Mouse (Mus musculus) heart, postnatal 4 days (tissue): ENCODE data around the gene Arpc4. TPM values are rescaled to one million over a fixed set of nuclear protein-coding genes. Genes with fewer than 3 reads are reported as not detected.
"Not testable (repeated sequence)": the region's sequence is repeated elsewhere in the genome, so short reads cannot be mapped to it uniquely, and the experiment has no call there.

ENCODE experiments used
- DNase-seq: peaks from one replicate; pipeline ENCODE4 v3.0.0; 2021
- total RNA-seq, 2 experiments: library from RNA; stranded (reverse); gene quantifications; 2 replicates each; pipeline ENCODE4 v1.2.3; 2021

Gene Arpc4
- total RNA-seq = 100 to 1,000 TPM; 142 to 143 TPM

GRCm38 (mm10) chr6:113377496-113378385, at the start of gene Arpc4, which contains the start of gene Tada3:
Arpc4 (plus strand) TSS chr6:113378115.
Tada3 (minus strand) TSS chr6:113377883.
- DNase-seq = peak; percentile 94

- no peak for DNase-seq
These were observed 48.5 kb upstream of the Arpc4 start for GRCm38 (mm10) chr6:113329396-113329795.

GRCm38 (mm10) chr6:113330547-113330946, 47.4 kb upstream of the Arpc4 start:
- DNase-seq = no peak

DNA sequence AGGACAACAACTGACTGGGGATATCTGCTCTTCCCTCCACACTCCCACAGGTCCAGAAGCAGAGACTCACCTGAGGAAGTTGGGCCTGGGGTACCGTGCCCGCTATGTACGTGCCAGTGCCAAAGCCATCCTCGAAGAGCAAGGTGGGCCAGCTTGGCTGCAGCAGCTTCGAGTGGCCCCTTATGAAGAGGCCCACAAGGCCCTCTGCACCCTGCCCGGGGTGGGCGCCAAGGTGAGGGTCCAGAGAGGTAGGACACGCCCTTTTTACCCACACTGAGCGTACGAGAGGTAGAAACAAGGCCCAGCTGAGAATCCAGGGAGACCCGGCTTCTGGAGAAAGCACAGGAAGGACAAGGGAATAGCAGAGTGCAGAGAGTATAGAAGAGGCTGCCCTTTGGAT, 46.2 kb upstream of the Arpc4 start:
- DNase-seq = no peak

- not testable (repeated sequence) for DNase-seq
These were observed 45.2 kb upstream of the Arpc4 start for GRCm38 (mm10) chr6:113332734-113333133.

DNA sequence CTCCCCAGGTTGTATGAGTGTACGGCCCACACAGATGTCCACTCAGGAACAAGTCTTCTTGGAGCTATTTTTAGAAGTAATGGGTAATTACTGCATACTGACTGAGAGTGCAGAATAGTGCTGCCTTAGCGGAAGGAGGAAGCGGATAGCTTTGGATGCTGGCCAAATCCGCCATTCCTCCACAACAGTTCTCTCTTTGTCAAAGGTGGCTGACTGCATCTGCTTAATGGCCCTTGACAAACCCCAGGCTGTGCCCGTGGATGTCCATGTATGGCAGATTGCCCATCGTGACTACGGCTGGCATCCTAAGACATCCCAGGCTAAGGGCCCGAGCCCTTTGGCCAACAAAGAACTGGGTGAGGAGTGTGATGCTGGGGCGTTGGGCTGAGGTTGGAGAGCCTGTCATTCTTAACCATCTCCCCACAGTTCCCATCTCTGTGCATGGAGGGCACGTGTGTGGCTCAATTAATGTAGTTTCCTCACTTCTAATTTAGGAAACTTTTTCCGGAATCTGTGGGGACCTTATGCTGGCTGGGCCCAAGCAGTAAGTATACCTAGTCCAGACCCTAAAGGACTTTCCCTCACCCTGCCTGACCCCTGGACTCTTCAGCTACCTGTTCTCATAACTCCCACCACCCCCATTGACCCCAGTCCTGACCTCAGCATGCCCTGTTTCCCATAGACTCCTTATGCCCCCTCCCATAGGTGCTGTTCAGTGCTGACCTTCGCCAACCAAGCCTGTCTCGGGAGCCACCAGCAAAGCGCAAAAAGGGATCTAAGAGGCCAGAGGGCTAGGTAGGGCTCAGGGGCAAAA, 44.6 kb upstream of the Arpc4 start:
- peak; percentile 74 for DNase-seq

GRCm38 (mm10) chr6:113334216-113334615, 43.7 kb upstream of the Arpc4 start:
- no peak for DNase-seq

GRCm38 (mm10) chr6:113336852-113337620, 40.9 kb upstream of the Arpc4 start:
- DNase-seq = peak; percentile 61

- no peak for DNase-seq
These were observed 36.3 kb upstream of the Arpc4 start for GRCm38 (mm10) chr6:113341574-113341973.

DNA sequence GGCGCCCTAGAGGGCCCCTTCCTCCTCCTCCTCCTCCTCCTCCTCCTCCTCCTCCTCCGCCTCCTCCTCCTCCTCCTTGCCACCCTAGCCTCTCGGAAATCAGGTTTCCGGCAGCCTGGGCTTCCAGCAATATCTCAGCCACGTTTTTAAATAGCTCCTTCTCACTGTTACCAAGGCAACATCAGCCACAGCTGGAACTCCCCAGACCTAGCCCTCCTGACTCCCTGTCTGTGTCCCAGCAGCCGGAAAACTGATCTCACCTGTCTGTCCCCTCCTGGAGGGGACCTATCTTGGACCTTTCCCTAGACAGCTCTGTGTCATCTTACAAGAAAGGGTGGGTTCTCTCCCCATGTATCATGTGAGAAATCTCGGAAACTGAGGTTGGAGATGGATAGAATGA, 35.6 kb upstream of the Arpc4 start:
- DNase-seq = no peak

DNA sequence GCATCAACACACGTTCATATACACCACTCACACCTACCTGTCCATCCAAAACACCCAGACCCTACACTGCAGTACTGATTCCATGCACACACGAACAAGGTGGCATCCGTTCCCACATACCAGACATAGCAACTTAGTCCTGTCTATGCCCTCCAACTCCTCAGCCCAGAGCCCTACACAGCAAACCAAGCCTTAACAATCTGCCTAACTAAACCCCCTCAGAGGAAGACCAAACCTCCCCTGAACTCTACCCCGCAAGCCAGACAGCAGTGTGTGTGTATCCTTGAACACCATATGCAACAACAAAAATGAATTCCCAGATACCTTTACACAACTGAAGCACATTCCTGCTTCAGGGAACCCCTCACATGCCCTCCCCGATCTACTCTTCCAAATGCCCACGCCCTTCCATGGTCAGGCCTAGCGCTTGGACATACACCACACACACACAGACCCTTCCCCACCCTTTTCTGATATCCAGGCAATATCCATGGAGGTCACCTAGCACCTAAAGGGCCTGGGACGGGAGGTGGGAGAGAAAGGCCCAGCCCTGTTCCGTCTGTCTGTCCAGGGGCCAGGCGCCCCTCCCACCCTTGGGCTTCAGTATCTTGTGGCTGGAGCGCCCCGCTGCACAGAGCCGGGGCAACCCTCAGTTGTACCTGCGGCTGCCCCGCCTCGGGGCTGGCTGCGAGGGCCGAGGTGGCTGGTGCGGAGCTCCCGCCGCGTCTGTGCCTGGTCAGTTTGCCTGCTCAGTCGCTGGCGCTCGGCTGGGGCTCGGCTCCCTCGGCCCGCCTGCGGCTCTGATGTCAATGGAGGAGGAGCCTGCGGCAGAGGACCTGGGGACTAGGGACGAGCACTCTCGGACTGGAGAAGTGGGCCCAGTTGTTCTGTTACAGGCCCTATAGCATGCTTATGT, 34.5 kb upstream of the Arpc4 start, which contains the start of gene Camk1:
Gene Camk1, minus strand, starts transcription at position 808 of the 916 bp plus-strand sequence.
- peak; percentile 84 for DNase-seq

DNA sequence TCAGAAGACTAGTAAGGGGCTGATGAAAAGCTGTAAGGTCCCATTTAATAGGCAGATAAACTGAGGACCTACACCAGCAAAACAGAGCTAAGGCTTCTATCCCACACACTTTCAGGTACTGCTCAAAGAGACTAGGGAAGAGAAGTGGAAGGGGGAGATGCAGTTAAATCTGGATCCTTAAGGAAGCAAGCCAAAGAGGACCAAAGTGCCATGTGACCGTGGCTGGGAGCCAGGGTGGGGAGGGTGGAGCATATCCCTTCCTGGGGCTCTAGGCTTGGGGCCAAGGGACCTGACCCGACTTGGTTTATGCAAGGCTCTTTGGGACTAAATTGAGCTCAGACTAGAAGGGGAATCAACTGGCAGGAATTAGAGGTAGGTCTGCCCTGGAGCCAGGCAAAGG, 33.6 kb upstream of the Arpc4 start:
- peak; percentile 84 for DNase-seq

- no peak for DNase-seq
These were observed 31.0 kb upstream of the Arpc4 start for GRCm38 (mm10) chr6:113346897-113347296.

DNA sequence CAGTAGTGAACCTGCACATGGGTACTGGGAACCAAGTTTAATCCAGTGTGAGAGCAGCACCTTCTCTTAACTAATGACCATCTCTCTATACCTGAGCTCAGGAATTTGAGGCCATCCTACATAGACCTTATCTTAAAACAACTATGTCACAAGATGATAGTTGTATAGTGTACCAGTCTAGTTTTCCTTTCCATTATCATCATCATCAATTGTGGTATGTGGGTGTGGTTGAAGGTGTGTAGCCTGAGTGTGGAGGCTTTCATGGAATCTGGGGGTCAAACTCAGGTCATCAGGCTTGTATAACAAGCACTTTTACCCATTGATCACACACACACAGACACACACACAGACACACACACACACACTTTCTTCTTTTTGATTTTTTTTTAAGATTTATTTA, 27.4 kb upstream of the Arpc4 start:
- DNase-seq = no peak

DNA sequence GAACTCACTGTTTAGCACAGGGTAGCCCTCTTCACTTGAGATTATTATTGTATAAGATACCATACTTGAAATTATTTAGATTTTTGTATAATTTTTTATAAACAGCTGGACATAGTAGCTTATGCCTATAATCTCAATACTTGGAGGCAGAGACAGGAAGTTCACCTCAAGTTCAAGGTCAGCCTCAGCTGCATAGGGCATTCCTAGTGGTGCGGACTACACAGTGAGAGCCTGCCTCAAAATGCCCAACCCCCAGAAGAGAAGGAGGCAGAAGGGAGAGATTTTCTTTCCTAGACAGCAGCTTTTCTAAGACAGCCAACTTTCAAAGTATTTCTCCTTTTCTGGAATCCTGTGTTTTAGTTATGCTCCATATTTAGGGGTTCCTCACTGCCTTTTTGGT, 26.8 kb upstream of the Arpc4 start:
- no peak for DNase-seq

GRCm38 (mm10) chr6:113351653-113352052, 26.3 kb upstream of the Arpc4 start:
- no peak for DNase-seq

DNA sequence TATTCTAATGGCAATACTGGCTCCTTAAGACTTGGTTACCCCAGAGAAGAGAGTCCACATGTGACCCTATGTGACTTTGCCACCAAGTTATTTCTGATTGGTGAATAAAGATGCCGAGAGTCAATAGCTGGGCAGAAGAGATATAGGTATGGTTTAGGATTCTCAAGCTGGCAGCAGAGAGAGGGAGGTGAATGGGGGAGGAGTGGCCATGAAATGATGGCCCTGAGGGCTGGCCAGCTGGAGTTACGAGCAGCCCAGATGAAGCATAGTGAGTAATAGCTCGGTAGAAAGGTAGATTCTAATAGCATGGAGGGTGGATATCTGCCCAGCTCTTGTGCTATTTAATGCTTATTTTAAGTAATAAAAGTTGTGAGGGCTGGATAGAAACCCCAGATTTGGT, 25.1 kb upstream of the Arpc4 start:
- DNase-seq = no peak

DNA sequence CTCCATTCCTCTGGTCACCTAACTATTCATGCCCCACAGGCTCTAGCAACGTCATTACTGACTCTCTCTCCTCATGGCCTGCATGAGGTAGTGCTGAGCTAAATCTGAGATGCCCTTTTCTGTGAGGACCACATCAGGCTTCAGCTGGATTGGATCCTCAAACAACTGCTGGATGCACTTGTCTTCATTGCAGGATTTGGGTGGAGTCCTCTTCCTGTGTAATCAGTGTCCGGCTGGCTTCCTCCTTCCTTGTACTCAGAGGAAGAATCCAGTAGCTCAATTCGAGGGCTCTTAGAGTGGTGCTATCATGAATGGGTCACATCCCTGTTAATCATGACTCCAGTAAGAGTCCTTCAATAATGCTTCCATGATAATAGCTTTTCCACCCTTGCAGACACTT, 24.2 kb upstream of the Arpc4 start:
- DNase-seq = no peak

GRCm38 (mm10) chr6:113361476-113361875, 16.4 kb upstream of the Arpc4 start:
- DNase-seq = no peak

GRCm38 (mm10) chr6:113362241-113362640, 15.7 kb upstream of the Arpc4 start:
- no peak for DNase-seq

DNA sequence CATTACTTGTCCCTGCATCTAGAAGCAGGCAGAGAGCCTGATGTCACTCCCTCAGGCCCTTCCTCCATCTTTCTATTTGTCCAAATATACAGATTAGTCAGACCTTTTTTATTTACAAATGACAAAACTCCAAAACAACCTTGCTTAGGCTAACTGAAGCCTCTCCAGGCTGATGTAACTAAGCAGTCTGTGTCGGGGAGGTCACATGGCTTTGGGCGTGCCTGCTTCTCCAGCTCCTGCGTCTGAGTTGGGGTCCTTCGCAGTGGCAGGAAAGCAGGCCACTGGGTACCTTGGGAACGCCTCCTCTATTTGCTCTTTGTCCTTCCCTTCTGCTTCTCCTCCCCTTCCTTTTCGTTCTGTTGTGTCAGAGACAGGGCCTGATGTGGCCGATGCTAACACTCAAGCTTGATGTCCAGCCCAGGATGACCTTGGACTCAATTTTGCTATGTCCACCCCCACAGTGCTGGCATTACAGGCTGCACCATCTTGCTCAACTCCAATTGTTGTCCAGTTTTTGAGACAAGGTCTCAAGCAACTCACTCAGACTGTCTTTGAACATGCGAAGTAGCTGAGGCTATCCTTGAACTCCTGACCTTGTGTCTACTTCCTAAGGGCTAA, 13.3 kb upstream of the Arpc4 start:
- no peak for DNase-seq
